Mouse (Mus musculus): ENCODE data around the gene Gm42957. TPM values are rescaled to one million over a fixed set of nuclear protein-coding genes. Genes with fewer than 3 reads are reported as not detected.

The Gm42957 gene
- polyA plus RNA-seq, 1 experiment, result 0.06 TPM

DNA sequence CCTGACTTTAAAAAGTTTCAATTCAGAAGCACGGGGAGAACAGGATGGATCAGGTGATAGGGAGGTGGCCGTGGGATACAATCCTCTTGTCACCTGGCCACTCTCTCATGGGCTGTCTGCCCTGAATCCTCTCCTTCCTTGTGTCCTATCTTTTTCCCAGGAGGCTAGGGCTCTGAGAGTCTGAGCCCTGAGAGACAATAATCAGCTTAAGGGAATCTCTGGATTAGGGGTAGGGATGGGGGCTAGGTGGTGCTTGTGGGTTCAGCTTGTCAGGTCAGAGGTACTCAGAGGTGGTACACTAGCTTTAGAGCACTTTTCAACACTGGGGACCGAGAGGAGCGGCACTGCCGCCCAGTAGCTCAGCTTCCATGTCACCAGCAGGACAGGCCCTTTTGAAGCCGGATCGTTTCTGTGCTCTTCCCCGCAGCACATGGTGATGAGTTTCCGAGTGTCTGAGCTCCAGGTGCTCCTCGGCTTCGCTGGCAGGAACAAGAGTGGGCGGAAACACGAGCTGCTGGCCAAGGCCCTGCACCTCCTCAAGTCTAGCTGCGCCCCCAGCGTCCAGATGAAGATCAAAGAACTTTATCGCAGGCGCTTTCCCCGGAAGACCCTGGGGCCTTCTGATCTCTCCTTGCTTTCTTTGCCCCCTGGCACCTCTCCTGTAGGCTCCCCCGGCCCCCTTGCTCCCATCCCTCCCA, 63.9 kb downstream of the Gm42957 start:
- H3K4me3 ChIP-seq (ENCODE audit: control insufficient read depth, low read depth, low read length), result peak overlapping the region; percentile 73
- peaks cover 13% of the 10 kb centered on the region for H3K4me1 ChIP-seq (ENCODE audit: control insufficient read depth, insufficient read depth, low read length)
- no peaks in the 10 kb centered on the region for H3K36me3 ChIP-seq (ENCODE audit: control insufficient read depth, insufficient read depth, low read length)
- H3K27me3 ChIP-seq (ENCODE audit: control insufficient read depth, insufficient read depth, low read length), result no peaks in the 10 kb centered on the region
- no peak for TF ChIP-seq POLR2A (IDR thresholded peaks at IDR 0.05; ENCODE audit: control insufficient read depth, low read depth, low read length)
- no peak for TF ChIP-seq CTCF (IDR thresholded peaks at IDR 0.05; ENCODE audit: control insufficient read depth, insufficient read depth, insufficient replicate concordance, low read depth, low read length)
- no peak overlapping the region for H3K27ac ChIP-seq (ENCODE audit: control insufficient read depth, insufficient read depth, low read depth, low read length)

DNA sequence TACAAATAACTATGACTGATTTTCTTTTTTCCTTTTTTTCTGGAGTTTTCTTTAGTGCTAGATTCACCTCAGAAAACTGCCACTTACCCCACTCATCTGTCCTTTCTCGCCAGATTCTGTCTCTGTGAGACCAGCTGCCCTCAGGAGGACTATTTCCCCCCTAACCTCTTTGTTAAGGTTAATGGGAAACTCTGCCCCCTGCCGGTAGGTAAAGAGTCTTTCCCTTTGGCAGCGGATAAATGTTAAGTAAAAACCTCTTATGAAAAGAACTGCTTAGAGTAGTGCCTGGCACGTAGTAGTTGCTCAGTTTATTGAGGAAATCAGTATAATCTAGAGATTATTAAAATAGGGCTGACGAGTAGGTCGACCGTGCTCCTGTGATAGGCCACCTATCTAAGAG, 65.1 kb downstream of the Gm42957 start:
- H3K27me3 ChIP-seq (ENCODE audit: control insufficient read depth, insufficient read depth, low read length), result no peaks in the 10 kb centered on the region
- no peak for TF ChIP-seq POLR2A (IDR thresholded peaks at IDR 0.05; ENCODE audit: control insufficient read depth, low read depth, low read length)
- no peak for TF ChIP-seq CTCF (IDR thresholded peaks at IDR 0.05; ENCODE audit: control insufficient read depth, insufficient read depth, insufficient replicate concordance, low read depth, low read length)
- no peaks in the 10 kb centered on the region for H3K36me3 ChIP-seq (ENCODE audit: control insufficient read depth, insufficient read depth, low read length)

DNA sequence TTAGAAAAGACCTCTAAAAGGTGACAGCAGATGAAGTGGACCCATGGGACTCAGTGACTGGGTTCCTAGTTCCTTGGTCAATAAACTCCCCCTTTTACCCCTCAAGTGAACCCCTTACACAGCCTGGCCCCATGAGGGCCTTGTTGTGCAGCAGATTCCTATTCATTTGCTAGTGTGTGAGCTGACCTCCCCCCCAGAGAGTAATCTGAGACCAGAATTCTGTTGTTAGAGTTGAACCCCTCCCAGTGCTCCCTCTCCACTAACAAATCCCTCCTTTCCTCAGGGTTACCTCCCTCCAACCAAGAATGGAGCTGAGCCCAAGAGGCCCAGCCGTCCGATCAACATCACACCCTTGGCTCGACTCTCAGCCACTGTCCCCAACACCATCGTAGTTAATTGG, 65.7 kb downstream of the Gm42957 start:
- Histone ChIP-seq H3K4me1 (ENCODE audit: control insufficient read depth, insufficient read depth, low read length) (peaks cover 13% of the 10 kb centered on the region), H3K36me3 (ENCODE audit: control insufficient read depth, insufficient read depth, low read length) (no peaks in the 10 kb centered on the region), H3K27ac (ENCODE audit: control insufficient read depth, insufficient read depth, low read depth, low read length) (no peak overlapping the region), H3K27me3 (ENCODE audit: control insufficient read depth, insufficient read depth, low read length) (no peaks in the 10 kb centered on the region), H3K4me3 (ENCODE audit: control insufficient read depth, low read depth, low read length) (no peak overlapping the region)
- TF ChIP-seq POLR2A (IDR thresholded peaks at IDR 0.05; ENCODE audit: control insufficient read depth, low read depth, low read length) (no peak), CTCF (IDR thresholded peaks at IDR 0.05; ENCODE audit: control insufficient read depth, insufficient read depth, insufficient replicate concordance, low read depth, low read length) (no peak)

More for the DNA sequence above, 65.1 kb downstream of the Gm42957 start:
- Histone ChIP-seq H3K4me1 (ENCODE audit: control insufficient read depth, insufficient read depth, low read length) (peaks cover 13% of the 10 kb centered on the region), H3K4me3 (ENCODE audit: control insufficient read depth, low read depth, low read length) (peak overlapping the region; percentile 73; the same call in 1 of the 2 replicates), H3K27ac (ENCODE audit: control insufficient read depth, insufficient read depth, low read depth, low read length) (no peak overlapping the region)

Other genes starting within 250 kb of the Gm42957 start
- gene BC107364, start 183.2 kb upstream of the Gm42957 start, polyA plus RNA-seq (2012; rRNA removed), result 4.7 and 5.5 TPM in 2 replicates
- gene Hfe2, start 110.3 kb upstream of the Gm42957 start, polyA plus RNA-seq (2012; rRNA removed), result 7.8 and 9.0 TPM in 2 replicates
- gene Txnip, start 77.5 kb upstream of the Gm42957 start, polyA plus RNA-seq (2012; rRNA removed), result 73.8 and 75.5 TPM in 2 replicates
- gene Gm16253, start 58.5 kb upstream of the Gm42957 start, polyA plus RNA-seq (2012; rRNA removed), result not detected in 2 replicates
- 13.9 and 17.8 TPM in 2 replicates for gene Polr3gl, start 41.3 kb upstream of the Gm42957 start, polyA plus RNA-seq (2012; rRNA removed)
- gene Ankrd34a, start 38.8 kb upstream of the Gm42957 start, polyA plus RNA-seq (2012; rRNA removed), result 0.12 TPM in 1 of 2 replicates, not detected in the other
- gene Lix1l, start 34.3 kb upstream of the Gm42957 start, polyA plus RNA-seq (2012; rRNA removed), result 6.2 and 8.1 TPM in 2 replicates
- gene Rbm8a, start 5.5 kb upstream of the Gm42957 start, polyA plus RNA-seq (2012; rRNA removed), result 8.0 and 8.7 TPM in 2 replicates
- 90.1 and 107 TPM in 2 replicates for gene Pex11b, start 98 bp upstream of the Gm42957 start, polyA plus RNA-seq (2012; rRNA removed)
- gene Itga10, start 10.1 kb downstream of the Gm42957 start, polyA plus RNA-seq (2012; rRNA removed), result 1.0 and 1.2 TPM in 2 replicates
- gene Ankrd35, start 34.7 kb downstream of the Gm42957 start, polyA plus RNA-seq (2012; rRNA removed), result 0.48 and 0.52 TPM in 2 replicates
- gene Pias3, start 60.9 kb downstream of the Gm42957 start, polyA plus RNA-seq (2012; rRNA removed), result 6.9 and 7.2 TPM in 2 replicates
- gene Nudt17, start 73.1 kb downstream of the Gm42957 start, polyA plus RNA-seq (2012; rRNA removed), result 2.1 TPM in 2 replicates
- gene Polr3c, start 92.2 kb downstream of the Gm42957 start, polyA plus RNA-seq (2012; rRNA removed), result 40.1 and 40.4 TPM in 2 replicates
- 8.4 and 9.4 TPM in 2 replicates for gene Rnf115, start 92.2 kb downstream of the Gm42957 start, polyA plus RNA-seq (2012; rRNA removed)
- 132 and 143 TPM in 2 replicates for gene Pdzk1, start 193.8 kb downstream of the Gm42957 start, polyA plus RNA-seq (2012; rRNA removed)
- not detected in 2 replicates for gene Cd160, start 193.9 kb downstream of the Gm42957 start, polyA plus RNA-seq (2012; rRNA removed)

All from testis, adult 2 months (tissue).